Mouse (Mus musculus) lung, postnatal 0 days (tissue): Measurements from ENCODE around the gene Ddn. TPM values are rescaled to one million over a fixed set of nuclear protein-coding genes. Genes with fewer than 3 reads are reported as not detected.
"Not testable (repeated sequence)": the region's sequence is repeated elsewhere in the genome, so short reads cannot be mapped to it uniquely, and the experiment has no call there.

ENCODE experiments used
- ATAC-seq: fragments of 200-750 bp; cut with Nextera tagmentation; 2 replicates; pipeline ENCODE4 v1.8.0; 2017; ENCODE audit warnings: moderate library complexity
- DNase-seq: peaks from one replicate; pipeline ENCODE4 v3.0.0-alpha.2; 2016; ENCODE audit warnings: low spot score
- H3K27ac ChIP-seq: fragments of 300-500 bp; sonication (generic); 2 replicates; pipeline ENCODE4 v1.5.1; 2014; ENCODE audit warnings: antibody characterized with exemption, mild to moderate bottlenecking, low read length, mixed read lengths
- H3K27me3 ChIP-seq: fragments of 300-500 bp; sonication (generic); replicated peaks from 2 replicates; pipeline ENCODE4 v1.6.1; 2014; ENCODE audit warnings: low read length, mixed read lengths; ENCODE audit not compliant: insufficient read depth
- H3K36me3 ChIP-seq: fragments of 300-500 bp; sonication (generic); 2 replicates; pipeline ENCODE4 v1.6.1; 2014; ENCODE audit warnings: low read length, mixed read lengths; ENCODE audit not compliant: insufficient read depth
- H3K4me1 ChIP-seq: fragments of 300-500 bp; sonication (generic); 2 replicates; pipeline ENCODE4 v1.6.1; 2014; ENCODE audit warnings: antibody characterized with exemption, low read depth, low read length, mixed read lengths; ENCODE audit not compliant: insufficient read depth
- H3K4me2 ChIP-seq: fragments of 300-500 bp; sonication (generic); replicated peaks from 2 replicates; pipeline ENCODE4 v1.6.1; 2014; ENCODE audit warnings: low read depth, mild to moderate bottlenecking, low read length, moderate library complexity, mixed read lengths
- H3K4me3 ChIP-seq: fragments of 300-500 bp; sonication (generic); 2 replicates; pipeline ENCODE4 v1.5.1; 2014; ENCODE audit warnings: low read depth, low read length
- H3K9ac ChIP-seq: fragments of 300-500 bp; sonication (generic); replicated peaks from 2 replicates; pipeline ENCODE4 v1.6.1; 2014; ENCODE audit warnings: low read depth, mild to moderate bottlenecking
- H3K9me3 ChIP-seq: fragments of 300-500 bp; sonication (generic); 2 replicates; pipeline ENCODE4 v1.6.1; 2016; ENCODE audit warnings: low read length, mixed read lengths
- CTCF ChIP-seq: IDR thresholded peaks from 2 replicates; pipeline ENCODE4 v1.5.1; 2016; ENCODE audit warnings: antibody characterized with exemption, mild to moderate bottlenecking
- EP300 ChIP-seq: IDR thresholded peaks from 2 replicates; pipeline ENCODE4 v1.6.1; 2016; ENCODE audit warnings: antibody characterized with exemption, mild to moderate bottlenecking, control low read depth
- WGBS: fragments of 180-500 bp; shearing (Covaris S2); extraction: QIAGEN DNeasy Blood & Tissue Kit; methylation state at CpG from one replicate; pipeline ENCODE4 v1.1.7; 2014; 5-methylcytosine and 5-hydroxymethylcytosine counted together
- polyA plus RNA-seq: library from polyadenylated mRNA; unstranded; fragments of >200 nt; fragmentation: Nextera tagmentation; extraction: Ambion mirVana; gene quantifications from 2 replicates; pipeline ENCODE4 v1.2.1, GENCODE M21; 2015

Gene Ddn
- polyA plus RNA-seq, 1 experiment from 2014 or later = 0.04 TPM

GRCm38 (mm10) chr15:98822147-98822546, 12.9 kb upstream of the Ddn start:
- WGBS = 89% methylated on average over 5 of the region's 5 CpGs
- Histone ChIP-seq H3K9ac (no peak overlapping the region), H3K36me3 (peaks cover 17% of the 10 kb centered on the region; the same call in 1 of the 2 replicates), H3K27ac (no peak overlapping the region), H3K9me3 (no peaks in the 10 kb centered on the region), H3K27me3 (no peaks in the 10 kb centered on the region), H3K4me3 (no peak overlapping the region), H3K4me1 (no peaks in the 10 kb centered on the region), H3K4me2 (no peak overlapping the region)
- ATAC-seq (no peak), DNase-seq (no peak)
- TF ChIP-seq CTCF (no peak), EP300 (no peak)

- WGBS = 48% methylated on average over 10 of the region's 10 CpGs
- no peaks in the 10 kb centered on the region for H3K9me3 ChIP-seq
- no peak overlapping the region for H3K4me3 ChIP-seq
- TF ChIP-seq EP300 = no peak
- peak; percentile 54 for TF ChIP-seq CTCF
- peaks cover 17% of the 10 kb centered on the region; the same call in 1 of the 2 replicates for H3K36me3 ChIP-seq
- no peak for DNase-seq
- no peaks in the 10 kb centered on the region for H3K4me1 ChIP-seq
- no peak overlapping the region for H3K9ac ChIP-seq
- no peaks in the 10 kb centered on the region for H3K27me3 ChIP-seq
- no peak overlapping the region for H3K4me2 ChIP-seq
- ATAC-seq = no peak
- no peak overlapping the region for H3K27ac ChIP-seq
These were observed 12.1 kb upstream of the Ddn start for GRCm38 (mm10) chr15:98821403-98821802.

GRCm38 (mm10) chr15:98820937-98821336, 11.6 kb upstream of the Ddn start:
- WGBS = 86% methylated on average over 4 of the region's 4 CpGs
- H3K4me1 ChIP-seq = no peaks in the 10 kb centered on the region
- ATAC-seq = no peak
- DNase-seq = no peak
- no peak overlapping the region for H3K27ac ChIP-seq
- TF ChIP-seq CTCF = no peak
- TF ChIP-seq EP300 = no peak
- H3K4me3 ChIP-seq = no peak overlapping the region
- H3K27me3 ChIP-seq = no peaks in the 10 kb centered on the region
- H3K9ac ChIP-seq = no peak overlapping the region
- H3K36me3 ChIP-seq = peaks cover 17% of the 10 kb centered on the region; the same call in 1 of the 2 replicates
- H3K9me3 ChIP-seq = no peaks in the 10 kb centered on the region
- no peak overlapping the region for H3K4me2 ChIP-seq

- Histone ChIP-seq H3K4me2 (no peak overlapping the region), H3K27ac (no peak overlapping the region), H3K36me3 (peaks cover 27% of the 10 kb centered on the region), H3K4me1 (no peaks in the 10 kb centered on the region), H3K9ac (no peak overlapping the region), H3K27me3 (no peaks in the 10 kb centered on the region), H3K4me3 (no peak overlapping the region), H3K9me3 (no peaks in the 10 kb centered on the region)
- no peak for ATAC-seq
- DNase-seq = no peak
- TF ChIP-seq EP300 = no peak
- no peak; the same call in 1 of the 2 replicates for TF ChIP-seq CTCF
- 91% methylated on average over 7 of the region's 7 CpGs for WGBS
These were observed 8.9 kb upstream of the Ddn start for GRCm38 (mm10) chr15:98818171-98818570.

GRCm38 (mm10) chr15:98812741-98813424, 3.6 kb upstream of the Ddn start:
- peaks cover 27% of the 10 kb centered on the region for H3K36me3 ChIP-seq

GRCm38 (mm10) chr15:98810212-98810611, 922 bp upstream of the Ddn start:
- DNase-seq, H3K27ac ChIP-seq, H3K4me2 ChIP-seq, ATAC-seq, H3K9ac ChIP-seq, H3K4me3 ChIP-seq, H3K9me3 ChIP-seq: not testable (repeated sequence)
- Histone ChIP-seq H3K36me3 (peaks cover 22% of the 10 kb centered on the region), H3K27me3 (peaks cover 45% of the 10 kb centered on the region), H3K4me1 (peaks cover 20% of the 10 kb centered on the region; the same call in 1 of the 2 replicates)
- WGBS = 71% methylated on average over 6 of the region's 6 CpGs
- TF ChIP-seq CTCF = 0 out of 2 replicates have a peak, but pooled peaks have one; percentile 15

More at GRCm38 (mm10) chr15:98812741-98813424, 3.6 kb upstream of the Ddn start:
- DNase-seq = no peak
- 85% methylated on average over 20 of the region's 20 CpGs for WGBS
- TF ChIP-seq CTCF = no peak
- Histone ChIP-seq H3K4me3 (no peak overlapping the region), H3K4me2 (no peak overlapping the region), H3K9me3 (no peaks in the 10 kb centered on the region), H3K27me3 (peaks cover 20% of the 10 kb centered on the region), H3K9ac (no peak overlapping the region), H3K27ac (no peak overlapping the region), H3K4me1 (peaks cover 6% of the 10 kb centered on the region; the same call in 1 of the 2 replicates)
- no peak for ATAC-seq
